Mouse (Mus musculus) midbrain, embryonic 16.5 days (tissue): Measurements from ENCODE around the gene Entpd2. TPM values are rescaled to one million over a fixed set of nuclear protein-coding genes. Genes with fewer than 3 reads are reported as not detected.
"Not testable (repeated sequence)": the region's sequence is repeated elsewhere in the genome, so short reads cannot be mapped to it uniquely, and the experiment has no call there.

ENCODE experiments used
- ATAC-seq: fragments of 200-750 bp; cut with Nextera tagmentation; 2 replicates; pipeline ENCODE4 v1.8.0; 2017; ENCODE audit warnings: moderate TSS enrichment
- H3K27ac ChIP-seq: fragments of 300-500 bp; sonication (generic); 2 replicates; pipeline ENCODE4 v1.5.1; 2014; ENCODE audit warnings: mild to moderate bottlenecking, low read length, mixed read lengths
- H3K27me3 ChIP-seq: fragments of 300-500 bp; sonication (generic); 2 replicates; pipeline ENCODE4 v1.6.1; 2014; ENCODE audit warnings: low read depth, low read length, mixed read lengths; ENCODE audit not compliant: control insufficient read depth, insufficient read depth
- H3K36me3 ChIP-seq: fragments of 300-500 bp; sonication (generic); 2 replicates; pipeline ENCODE4 v1.6.1; 2014; ENCODE audit warnings: mild to moderate bottlenecking, low read length, moderate library complexity, mixed read lengths; ENCODE audit not compliant: control insufficient read depth, insufficient read depth
- H3K4me1 ChIP-seq: fragments of 300-500 bp; sonication (generic); 2 replicates; pipeline ENCODE4 v1.6.1; 2014; ENCODE audit warnings: mild to moderate bottlenecking, low read length, mixed read lengths; ENCODE audit not compliant: control insufficient read depth, insufficient read depth
- H3K4me2 ChIP-seq: fragments of 300-500 bp; sonication (generic); 2 replicates; pipeline ENCODE4 v1.6.1; 2014; ENCODE audit warnings: mild to moderate bottlenecking, low read length, mixed read lengths
- H3K4me3 ChIP-seq: fragments of 300-500 bp; sonication (generic); 2 replicates; pipeline ENCODE4 v1.5.1; 2014; ENCODE audit warnings: low read depth, mild to moderate bottlenecking, low read length, moderate library complexity, mixed read lengths
- H3K9ac ChIP-seq: fragments of 300-500 bp; sonication (generic); 2 replicates; pipeline ENCODE4 v1.6.1; 2014; ENCODE audit warnings: low read depth, low read length, mixed read lengths
- H3K9me3 ChIP-seq: fragments of 300-500 bp; sonication (generic); replicated peaks from 2 replicates; pipeline ENCODE4 v1.6.1; 2014; ENCODE audit warnings: mild to moderate bottlenecking, low read length, mixed read lengths; ENCODE audit not compliant: control insufficient read depth, poor library complexity, severe bottlenecking
- WGBS: fragments of 180-500 bp; shearing (Covaris S2); extraction: QIAGEN DNeasy Blood & Tissue Kit; methylation state at CpG from one replicate; pipeline ENCODE4 v1.1.7; 2014; 5-methylcytosine and 5-hydroxymethylcytosine counted together
- polyA plus RNA-seq: library from polyadenylated mRNA; unstranded; fragments of >200 nt; fragmentation: Nextera tagmentation; extraction: Ambion mirVana; gene quantifications from 2 replicates; pipeline ENCODE4 v1.2.1, GENCODE M21; 2015

Gene Entpd2
- polyA plus RNA-seq, 1 experiment from 2014 or later, result 9.0 TPM

DNA sequence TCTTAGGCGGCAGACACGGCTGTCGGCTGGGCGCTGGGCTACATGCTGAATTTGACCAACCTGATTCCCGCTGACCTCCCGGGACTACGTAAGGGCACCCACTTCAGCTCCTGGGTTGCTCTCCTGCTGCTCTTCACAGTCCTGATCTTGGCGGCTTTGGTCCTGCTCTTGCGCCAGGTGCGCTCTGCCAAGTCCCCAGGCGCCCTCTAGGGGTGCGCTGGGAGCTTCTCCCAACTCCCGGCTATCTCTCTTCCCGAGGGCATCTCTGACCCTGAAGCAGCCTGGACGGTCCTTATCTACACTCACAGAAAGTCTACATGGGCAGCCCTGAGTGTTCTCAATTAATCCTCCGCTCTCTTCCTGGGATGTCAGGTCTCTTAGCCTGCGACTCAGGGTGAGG, 5.1 kb downstream of the Entpd2 start:
- no peak overlapping the region for H3K27ac ChIP-seq
- H3K4me1 ChIP-seq, result peaks cover 27% of the 10 kb centered on the region
- H3K36me3 ChIP-seq, result no peaks in the 10 kb centered on the region
- H3K4me2 ChIP-seq, result peak overlapping the region; percentile 68
- H3K4me3 ChIP-seq, result peak overlapping the region; percentile 36
- no peak for ATAC-seq
- 3% methylated on average over 17 of the region's 17 CpGs for WGBS
- H3K9me3 ChIP-seq, result no peaks in the 10 kb centered on the region
- peaks cover 42% of the 10 kb centered on the region for H3K27me3 ChIP-seq
- H3K9ac ChIP-seq, result peak overlapping the region; percentile 63

DNA sequence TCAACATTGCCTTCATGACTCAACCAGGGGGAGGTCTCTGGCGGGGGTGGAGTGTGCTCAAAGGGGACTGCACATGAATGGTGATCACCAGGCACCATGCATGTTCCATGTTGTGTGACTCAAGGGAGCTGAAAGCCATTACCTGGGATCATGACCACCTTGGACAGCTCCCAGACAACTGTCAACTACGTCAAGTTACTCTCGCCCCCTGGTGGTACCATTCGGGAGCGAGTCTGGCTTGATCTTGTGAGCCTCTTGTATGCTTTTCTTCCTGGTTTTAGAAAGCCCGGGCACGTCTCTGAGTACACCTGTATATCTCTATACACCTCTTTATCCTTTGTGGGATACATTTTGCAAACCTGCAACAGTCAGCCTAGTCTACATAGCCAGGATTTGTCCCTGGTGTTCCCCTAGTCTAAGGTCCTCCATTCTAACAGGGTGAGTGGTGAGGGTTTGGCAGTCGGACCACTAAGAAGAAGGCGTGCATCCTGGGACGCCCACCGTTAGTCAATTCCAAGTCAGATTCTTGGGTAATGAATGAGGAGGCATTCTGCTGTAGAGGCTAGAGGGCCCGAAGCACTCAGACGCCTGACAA, 6.8 kb downstream of the Entpd2 start:
- under 1% methylated on average over 13 of the region's 13 CpGs for WGBS
- ATAC-seq, result peak; percentile 66

DNA sequence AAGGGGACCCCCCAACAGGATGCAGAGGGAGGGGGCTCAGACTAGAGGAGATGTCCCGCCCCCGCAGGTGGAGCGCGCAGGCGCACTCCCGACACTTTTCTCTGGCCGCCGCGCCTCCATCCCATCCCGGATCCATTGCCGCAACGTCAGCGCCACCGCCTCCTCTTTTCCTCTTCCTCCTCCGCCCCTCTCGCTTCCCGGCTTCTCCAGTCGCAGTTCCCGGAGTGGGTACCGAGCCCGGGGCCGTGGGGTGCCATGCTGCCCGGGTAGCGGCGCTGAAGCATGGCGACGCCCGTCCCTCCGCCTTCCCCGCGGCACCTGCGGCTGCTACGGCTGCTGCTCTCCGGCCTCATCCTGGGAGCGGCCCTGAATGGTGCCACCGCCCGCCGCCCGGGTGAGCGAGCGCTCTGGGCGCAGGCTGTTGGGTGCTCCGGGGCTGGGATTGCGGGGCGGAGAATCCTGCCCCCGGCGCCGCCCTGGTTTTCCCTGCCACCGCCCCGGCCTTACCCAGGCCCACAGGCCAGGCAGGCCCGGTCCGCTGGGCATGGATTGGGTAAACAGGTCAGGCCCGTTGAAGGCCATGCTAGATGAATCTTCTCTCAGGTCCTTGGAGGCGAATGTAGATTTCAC, 7.4 kb downstream of the Entpd2 start:
- peak overlapping the region; percentile 90 for H3K27ac ChIP-seq
- H3K4me1 ChIP-seq, result peaks cover 25% of the 10 kb centered on the region
- H3K9ac ChIP-seq, result peak overlapping the region; percentile 100
- ATAC-seq, result peak; percentile 85
- H3K36me3 ChIP-seq, result peaks cover 11% of the 10 kb centered on the region
- no peaks in the 10 kb centered on the region for H3K9me3 ChIP-seq
- peak overlapping the region; percentile 90 for H3K4me2 ChIP-seq
- peak overlapping the region; percentile 93 for H3K4me3 ChIP-seq
- WGBS, result 1% methylated on average over 51 of the region's 54 CpGs
- H3K27me3 ChIP-seq, result peaks cover 22% of the 10 kb centered on the region

More for the DNA sequence above, 6.8 kb downstream of the Entpd2 start:
- H3K4me1 ChIP-seq, result peaks cover 25% of the 10 kb centered on the region
- peaks cover 27% of the 10 kb centered on the region for H3K27me3 ChIP-seq
- peak overlapping the region; percentile 93 for H3K4me3 ChIP-seq
- peak overlapping the region; percentile 100 for H3K9ac ChIP-seq
- peaks cover 5% of the 10 kb centered on the region; the same call in 1 of the 2 replicates for H3K36me3 ChIP-seq
- H3K9me3 ChIP-seq, result no peaks in the 10 kb centered on the region
- peak overlapping the region; percentile 90 for H3K4me2 ChIP-seq
- H3K27ac ChIP-seq, result peak overlapping the region; percentile 90

DNA sequence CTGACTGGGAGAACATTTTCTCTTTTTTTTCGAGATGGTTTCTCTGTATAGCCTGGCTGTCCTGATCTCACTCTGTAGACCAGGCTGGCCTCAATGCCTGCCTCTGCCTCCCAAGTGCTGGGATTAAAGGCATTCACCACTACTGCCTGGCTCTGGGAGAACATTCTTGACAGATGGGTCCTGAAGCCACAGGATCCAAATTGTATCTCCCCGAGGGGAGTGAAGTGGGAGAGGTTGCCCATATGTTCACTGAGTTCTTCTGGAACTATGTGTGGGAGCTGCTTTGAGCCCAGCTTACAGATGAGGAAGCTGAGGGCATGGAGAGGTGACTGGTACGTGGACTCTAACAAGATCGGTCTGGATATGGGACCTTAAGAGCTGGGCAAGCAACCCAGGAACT, 8.3 kb downstream of the Entpd2 start:
- no peaks in the 10 kb centered on the region for H3K9me3 ChIP-seq
- H3K27me3 ChIP-seq, result peaks cover 13% of the 10 kb centered on the region
- H3K36me3 ChIP-seq, result peaks cover 19% of the 10 kb centered on the region
- H3K4me2 ChIP-seq, result peak overlapping the region; percentile 90
- no peak for ATAC-seq
- peak overlapping the region; percentile 93 for H3K4me3 ChIP-seq
- 93% methylated on average over 4 of the region's 4 CpGs for WGBS
- H3K27ac ChIP-seq, result peak overlapping the region; percentile 90; the same call in 1 of the 2 replicates
- H3K9ac ChIP-seq, result peak overlapping the region; percentile 100
- peaks cover 25% of the 10 kb centered on the region for H3K4me1 ChIP-seq

DNA sequence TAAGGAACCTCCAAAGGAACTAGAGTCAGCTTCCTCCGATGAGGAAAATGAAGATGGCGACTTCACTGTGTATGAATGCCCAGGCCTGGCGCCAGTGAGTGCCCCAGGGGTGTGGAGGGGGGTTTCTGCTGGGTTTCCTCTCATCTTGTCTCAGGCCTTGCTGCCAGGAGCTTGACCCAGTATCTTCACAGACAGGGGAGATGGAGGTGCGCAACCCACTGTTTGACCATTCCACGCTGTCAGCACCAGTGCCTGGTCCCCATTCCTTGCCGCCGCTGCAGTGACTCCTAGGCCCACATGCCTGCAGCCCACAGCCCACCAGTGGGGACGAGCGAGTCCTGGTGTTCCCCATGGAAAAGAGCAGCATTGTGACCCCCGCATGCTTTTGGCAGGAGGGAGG, 13.2 kb downstream of the Entpd2 start:
- no peaks in the 10 kb centered on the region for H3K27me3 ChIP-seq
- 88% methylated on average over 10 of the region's 10 CpGs for WGBS
- no peaks in the 10 kb centered on the region for H3K9me3 ChIP-seq
- H3K27ac ChIP-seq, result no peak overlapping the region
- H3K9ac ChIP-seq, result no peak overlapping the region
- no peak overlapping the region for H3K4me3 ChIP-seq
- peaks cover 22% of the 10 kb centered on the region for H3K4me1 ChIP-seq
- no peak overlapping the region for H3K4me2 ChIP-seq
- H3K36me3 ChIP-seq, result peaks cover 29% of the 10 kb centered on the region
- ATAC-seq, result no peak

DNA sequence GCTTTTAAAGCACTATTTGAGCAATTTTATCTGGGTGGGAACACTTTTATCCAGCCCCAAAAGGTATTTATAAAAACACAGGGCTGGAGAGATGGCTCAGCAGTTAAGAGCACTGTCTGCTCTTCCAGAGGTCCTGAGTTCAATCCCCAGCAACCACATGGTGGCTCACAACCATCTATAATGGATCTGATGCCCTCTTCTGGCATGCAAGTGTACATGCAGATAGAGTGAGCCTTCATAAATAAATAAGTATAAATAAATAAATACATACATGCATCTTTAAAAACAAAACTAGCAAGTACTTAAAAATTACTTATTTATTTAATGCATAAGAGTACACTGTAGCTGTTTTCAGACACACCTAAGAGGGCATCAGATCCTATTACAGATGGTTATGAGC, 17.8 kb downstream of the Entpd2 start:
- H3K4me2 ChIP-seq, H3K27me3 ChIP-seq, H3K9ac ChIP-seq, H3K27ac ChIP-seq, H3K4me1 ChIP-seq, H3K4me3 ChIP-seq, H3K9me3 ChIP-seq, ATAC-seq: not testable (repeated sequence)
- H3K36me3 ChIP-seq, result peaks cover 16% of the 10 kb centered on the region

DNA sequence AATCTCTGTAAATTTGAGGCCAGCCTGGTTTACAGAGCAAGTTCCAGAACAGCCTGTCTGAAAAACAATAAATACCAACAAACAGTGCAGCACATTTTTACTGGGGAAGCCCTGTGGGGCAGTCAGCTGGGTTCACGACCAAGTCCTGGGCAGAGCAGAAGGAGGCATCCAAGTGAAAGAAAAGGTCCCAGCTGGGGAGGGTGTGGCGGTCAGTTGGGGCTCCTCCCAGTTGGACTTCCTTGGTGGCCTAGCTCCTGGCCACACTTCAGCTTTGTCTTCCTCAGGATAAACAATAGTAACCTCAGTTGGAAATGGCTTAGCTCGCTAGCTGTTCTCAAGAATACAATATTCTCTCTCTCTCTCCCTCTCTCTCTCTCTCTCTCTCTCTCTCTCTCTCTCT, 21.8 kb downstream of the Entpd2 start:
- Histone ChIP-seq H3K27me3 (no peaks in the 10 kb centered on the region), H3K4me2 (no peak overlapping the region), H3K9ac (no peak overlapping the region), H3K4me3 (no peak overlapping the region), H3K27ac (no peak overlapping the region), H3K36me3 (0 out of 2 replicates have a peak, but pooled peaks cover 3% of the 10 kb centered on the region), H3K4me1 (no peaks in the 10 kb centered on the region), H3K9me3 (no peaks in the 10 kb centered on the region)
- WGBS, result 12% methylated on average over 3 of the region's 3 CpGs
- ATAC-seq, result no peak

DNA sequence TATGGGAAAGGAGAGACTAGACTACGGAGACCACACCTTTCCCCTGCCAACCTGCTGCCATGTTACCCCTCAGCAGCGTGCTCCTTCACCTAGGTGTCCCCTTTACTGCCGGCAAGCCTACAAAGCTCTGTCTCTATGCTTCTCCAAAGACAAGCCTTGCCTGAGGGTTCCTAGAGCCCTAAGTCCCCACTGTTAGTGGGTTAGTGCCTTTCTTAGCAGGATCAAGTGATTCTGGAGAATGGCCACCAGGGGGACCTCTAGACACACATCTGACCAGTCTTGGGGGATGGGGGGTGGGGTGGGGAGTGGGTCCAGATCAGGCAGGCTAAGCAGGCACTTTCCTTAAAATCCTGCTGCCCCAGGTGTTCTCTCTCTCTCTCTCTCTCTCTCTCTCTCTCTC, 26.2 kb downstream of the Entpd2 start:
- ATAC-seq, result no peak
- no peaks in the 10 kb centered on the region for H3K9me3 ChIP-seq
- no peaks in the 10 kb centered on the region for H3K4me1 ChIP-seq
- no peaks in the 10 kb centered on the region for H3K36me3 ChIP-seq
- H3K27ac ChIP-seq, result no peak overlapping the region
- 22% methylated on average over 3 of the region's 3 CpGs for WGBS
- H3K4me2 ChIP-seq, result no peak overlapping the region
- no peak overlapping the region for H3K4me3 ChIP-seq
- peaks cover 5% of the 10 kb centered on the region; the same call in 1 of the 2 replicates for H3K27me3 ChIP-seq
- H3K9ac ChIP-seq, result peak overlapping the region; percentile 38; the same call in 1 of the 2 replicates

DNA sequence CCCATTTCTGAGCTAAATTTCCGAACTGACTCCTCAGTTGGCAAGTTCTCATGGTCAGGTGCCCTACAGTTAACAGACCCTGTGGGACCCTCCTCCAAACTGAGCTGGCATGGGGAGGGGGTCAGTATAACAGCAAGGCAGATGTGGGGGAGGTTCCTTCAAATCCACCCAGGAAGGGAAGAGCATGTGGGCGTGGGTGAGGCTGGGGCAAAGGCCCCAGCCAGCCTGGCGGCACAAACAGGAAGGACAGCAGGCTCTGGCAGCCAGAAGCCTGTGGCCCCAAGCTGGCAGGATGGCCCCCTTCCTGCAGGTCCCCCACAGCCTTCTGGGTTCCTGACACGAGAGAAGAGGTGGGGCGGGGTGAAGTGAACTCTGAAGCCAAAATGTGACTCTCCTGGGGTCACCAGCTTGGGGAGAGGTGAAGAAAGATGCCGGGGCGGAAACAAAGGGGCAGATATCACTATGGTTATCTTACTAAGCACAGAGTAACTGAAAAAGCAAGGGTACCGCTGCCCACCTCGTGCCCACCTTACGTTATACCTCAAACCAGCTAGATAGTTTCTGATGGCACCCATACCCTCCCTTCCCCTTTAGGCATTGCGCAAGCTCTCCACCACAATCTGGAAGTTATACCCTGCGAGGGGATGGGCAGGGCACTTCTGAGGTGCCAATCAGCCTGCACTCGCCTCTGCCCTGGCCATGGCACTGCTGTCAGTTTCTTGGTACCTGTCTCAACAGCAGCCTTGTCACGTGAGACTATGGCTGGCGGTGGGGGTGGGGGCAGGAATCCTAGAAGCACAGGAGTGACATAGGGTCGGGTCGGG, 27.1 kb downstream of the Entpd2 start, which contains the start of gene Fut7:
Fut7 (plus strand) TSS at position 681 of the 824 bp plus-strand sequence.
- 67% methylated on average over 17 of the region's 17 CpGs for WGBS
- H3K4me3 ChIP-seq, result no peak within 1 kb of the TSS

More for the DNA sequence above, 27.1 kb downstream of the Entpd2 start, which contains the start of gene Fut7:
- Histone ChIP-seq H3K27ac (no peak within 1 kb of the TSS), H3K36me3 (no peaks in the 10 kb centered on the region), H3K9ac (no peak within 1 kb of the TSS), H3K4me2 (no peak within 1 kb of the TSS), H3K4me1 (no peaks in the 10 kb centered on the region), H3K27me3 (peaks cover 5% of the 10 kb centered on the region; the same call in 1 of the 2 replicates), H3K9me3 (no peaks in the 10 kb centered on the region)
- no peak for ATAC-seq
